Mouse (Mus musculus) E14TG2a.4 (cell line): Measurements from ENCODE around the gene Nebl.

Experiments
- H3K27me3 ChIP-seq: 2 replicates; pipeline ENCODE4 v1.6.1; 2014; ENCODE audit warnings: low read length, control low read depth; ENCODE audit not compliant: insufficient read depth
- H3K36me3 ChIP-seq: 2 replicates; pipeline ENCODE4 v1.6.1; 2014; ENCODE audit warnings: low read length, control low read depth; ENCODE audit not compliant: insufficient read depth
- H3K4me1 ChIP-seq: replicated peaks from 2 replicates; pipeline ENCODE4 v1.6.1; 2014; ENCODE audit warnings: low read depth, low read length, control low read depth
- H3K4me3 ChIP-seq: replicated peaks from 2 replicates; pipeline ENCODE4 v1.5.1; 2014; ENCODE audit warnings: mild to moderate bottlenecking, low read length
- H3K9me3 ChIP-seq: 2 replicates; pipeline ENCODE4 v1.6.1; 2014; ENCODE audit warnings: low read length, control low read depth
- CTCF ChIP-seq: conservative IDR thresholded peaks from 2 replicates; pipeline ENCODE4 v1.5.1; 2014; ENCODE audit warnings: low read length
- NANOG ChIP-seq: IDR thresholded peaks from 2 replicates; pipeline ENCODE4 v1.6.1; 2014; ENCODE audit warnings: borderline replicate concordance, low read length, mixed read lengths
- POU5F1 ChIP-seq: IDR thresholded peaks from 2 replicates; pipeline ENCODE4 v1.6.1; 2014; ENCODE audit warnings: low read length, borderline replicate concordance

Gene Nebl

DNA sequence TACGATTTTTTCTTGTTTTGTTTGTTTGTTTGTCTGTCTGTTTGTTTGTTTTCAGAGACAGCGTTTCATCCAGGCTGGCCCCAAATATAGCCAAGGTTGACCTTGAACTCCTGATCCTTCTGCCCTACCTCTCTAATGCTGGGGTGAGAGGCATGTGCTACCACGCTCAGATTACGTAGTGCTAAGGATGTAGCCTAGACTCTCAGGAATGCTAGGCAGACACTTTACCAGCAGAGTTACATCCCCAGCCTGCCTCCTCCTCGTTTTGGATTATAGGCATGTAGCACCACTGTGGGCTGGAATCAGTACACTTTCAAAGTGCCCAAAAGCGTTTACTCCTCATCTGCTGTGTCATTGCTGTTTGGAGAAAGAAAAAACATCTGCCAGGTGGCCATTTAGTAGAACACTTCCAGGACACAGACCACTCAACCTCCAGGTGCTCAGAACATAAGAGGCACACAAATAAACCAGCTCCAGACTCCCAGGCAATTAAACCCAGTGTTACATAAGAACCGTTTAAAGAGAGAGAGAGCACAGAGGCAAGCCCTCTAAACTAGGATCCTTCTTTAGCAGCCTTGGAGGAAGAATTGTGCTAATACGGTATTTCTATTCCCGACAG is 16.0 kb downstream of the Nebl start:
- Histone ChIP-seq H3K27me3 (no peaks in the 10 kb centered on the region), H3K4me1 (peaks cover 13% of the 10 kb centered on the region), H3K36me3 (no peaks in the 10 kb centered on the region), H3K4me3 (no peak overlapping the region), H3K9me3 (peaks cover 13% of the 10 kb centered on the region)
- no peak for TF ChIP-seq NANOG
- no peak for TF ChIP-seq POU5F1
- no peak for TF ChIP-seq CTCF

DNA sequence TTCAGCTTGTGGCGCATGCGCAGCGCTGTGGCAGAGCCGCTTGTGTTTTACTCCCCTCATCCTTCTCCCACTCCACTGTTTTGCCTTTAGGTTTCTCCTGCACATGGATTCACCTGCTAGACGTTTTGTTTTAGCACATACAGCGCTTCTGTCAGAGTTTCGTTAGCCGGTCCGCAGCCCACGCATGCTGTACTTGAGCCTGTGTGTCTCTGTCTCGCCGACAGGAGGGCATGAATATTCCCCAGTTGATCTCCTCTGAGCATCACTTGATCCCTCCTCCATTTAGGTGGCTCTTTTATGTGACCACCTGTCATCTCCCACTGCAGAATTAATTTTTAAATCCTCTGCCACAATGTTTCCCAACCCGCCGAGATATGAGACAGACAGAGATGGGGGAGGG is 16.6 kb downstream of the Nebl start:
- H3K27me3 ChIP-seq, result no peaks in the 10 kb centered on the region
- 0 out of 2 replicates have a peak, but pooled peaks have one; percentile 2 for TF ChIP-seq CTCF
- TF ChIP-seq NANOG, result no peak

DNA sequence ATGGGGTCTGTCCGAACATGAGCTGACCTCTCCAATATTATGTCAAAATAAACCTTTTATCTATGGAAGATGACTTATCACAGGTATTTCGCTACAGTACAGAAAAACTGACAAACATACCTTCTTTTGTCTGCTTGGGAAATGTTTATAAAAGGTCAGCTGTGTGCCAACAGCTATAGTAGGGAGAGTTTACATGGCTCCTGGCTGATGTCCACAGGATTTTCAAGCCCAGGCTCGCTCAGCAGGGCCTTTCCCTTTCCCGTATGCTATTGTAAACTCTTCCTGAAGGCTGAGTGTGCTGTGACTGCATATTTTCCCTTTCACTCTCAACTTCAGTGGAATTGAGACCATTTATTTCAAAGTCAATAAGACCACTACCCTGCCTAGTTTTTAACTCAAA is 17.1 kb downstream of the Nebl start:
- H3K9me3 ChIP-seq, result peaks cover 13% of the 10 kb centered on the region
- peaks cover 13% of the 10 kb centered on the region for H3K4me1 ChIP-seq
- H3K27me3 ChIP-seq, result no peaks in the 10 kb centered on the region
- H3K36me3 ChIP-seq, result no peaks in the 10 kb centered on the region
- TF ChIP-seq POU5F1, result no peak
- TF ChIP-seq NANOG, result no peak
- TF ChIP-seq CTCF, result no peak
- H3K4me3 ChIP-seq, result no peak overlapping the region

More for the DNA sequence above, 16.6 kb downstream of the Nebl start:
- no peaks in the 10 kb centered on the region for H3K36me3 ChIP-seq
- H3K4me3 ChIP-seq, result 0 out of 2 replicates have a peak overlapping the region, but pooled peaks have one; percentile 17
- H3K9me3 ChIP-seq, result peaks cover 13% of the 10 kb centered on the region
- H3K4me1 ChIP-seq, result peaks cover 13% of the 10 kb centered on the region

DNA sequence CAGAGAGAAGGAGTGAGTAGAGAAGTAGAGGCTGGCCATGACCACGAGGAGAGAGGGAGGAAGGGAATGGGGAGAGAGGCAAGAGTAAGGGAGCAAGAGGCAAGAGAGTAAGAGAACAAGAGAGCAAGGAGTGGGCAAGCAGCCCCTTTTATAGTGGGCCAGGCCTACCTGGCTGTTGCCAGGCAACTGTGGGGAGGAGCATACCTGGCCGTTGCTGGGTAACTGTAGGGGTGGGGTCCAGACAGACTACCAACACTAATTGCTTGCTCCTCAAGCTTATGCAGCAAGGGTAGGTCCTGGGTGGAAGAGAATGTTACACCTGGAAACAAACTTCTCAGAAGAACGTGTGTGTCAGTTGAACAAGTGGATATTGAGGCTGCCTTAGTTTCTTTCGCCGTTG is 20.0 kb downstream of the Nebl start:
- no peaks in the 10 kb centered on the region for H3K27me3 ChIP-seq
- TF ChIP-seq CTCF (no peak), NANOG (no peak), POU5F1 (no peak)

GRCm38 (mm10) chr2:17710083-17710482 is 21.2 kb downstream of the Nebl start:
- H3K36me3 ChIP-seq, result no peaks in the 10 kb centered on the region

More for the DNA sequence above, 20.0 kb downstream of the Nebl start:
- Histone ChIP-seq H3K4me3 (no peak overlapping the region), H3K4me1 (peaks cover 13% of the 10 kb centered on the region), H3K36me3 (no peaks in the 10 kb centered on the region), H3K9me3 (peaks cover 13% of the 10 kb centered on the region)

GRCm38 (mm10) chr2:17705964-17706363 is 25.3 kb downstream of the Nebl start:
- Histone ChIP-seq H3K9me3 (peaks cover 2% of the 10 kb centered on the region), H3K36me3 (no peaks in the 10 kb centered on the region), H3K4me1 (peaks cover 10% of the 10 kb centered on the region), H3K27me3 (no peaks in the 10 kb centered on the region), H3K4me3 (no peak overlapping the region)
- TF ChIP-seq CTCF (no peak), POU5F1 (no peak), NANOG (no peak)

More at GRCm38 (mm10) chr2:17710083-17710482, 21.2 kb downstream of the Nebl start:
- no peak for TF ChIP-seq POU5F1
- TF ChIP-seq NANOG, result no peak
- no peak for TF ChIP-seq CTCF
- peaks cover 13% of the 10 kb centered on the region for H3K9me3 ChIP-seq
- H3K4me1 ChIP-seq, result peaks cover 7% of the 10 kb centered on the region
- H3K27me3 ChIP-seq, result no peaks in the 10 kb centered on the region
- no peak overlapping the region for H3K4me3 ChIP-seq

GRCm38 (mm10) chr2:17705426-17705825 is 25.8 kb downstream of the Nebl start:
- H3K4me3 ChIP-seq, result no peak overlapping the region
- H3K9me3 ChIP-seq, result no peaks in the 10 kb centered on the region; the same call in 1 of the 2 replicates
- no peak for TF ChIP-seq POU5F1
- TF ChIP-seq CTCF, result no peak
- no peak for TF ChIP-seq NANOG
- peaks cover 10% of the 10 kb centered on the region for H3K4me1 ChIP-seq
- H3K36me3 ChIP-seq, result no peaks in the 10 kb centered on the region
- no peaks in the 10 kb centered on the region for H3K27me3 ChIP-seq

DNA sequence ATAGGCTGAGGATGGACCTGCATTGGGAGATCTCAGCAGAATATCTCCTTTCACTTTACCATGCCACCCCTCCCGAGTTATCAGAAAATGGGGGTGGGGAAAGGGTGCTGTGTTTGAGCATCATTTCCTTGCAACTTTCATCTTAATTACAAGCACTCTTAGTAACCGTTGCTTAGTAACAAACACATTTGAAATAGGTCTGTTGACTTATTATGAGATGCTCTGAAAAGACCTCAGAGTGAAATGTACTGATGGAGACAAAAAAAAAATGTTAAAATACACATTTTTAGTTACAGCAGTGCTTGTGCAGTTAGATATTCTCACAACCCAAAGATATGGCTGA is 28.1 kb downstream of the Nebl start:
- no peak overlapping the region for H3K4me3 ChIP-seq
- H3K36me3 ChIP-seq, result no peaks in the 10 kb centered on the region
- H3K27me3 ChIP-seq, result no peaks in the 10 kb centered on the region
- H3K9me3 ChIP-seq, result no peaks in the 10 kb centered on the region
- no peak for TF ChIP-seq POU5F1
- TF ChIP-seq NANOG, result no peak
- no peak for TF ChIP-seq CTCF
- peaks cover 10% of the 10 kb centered on the region for H3K4me1 ChIP-seq
